Mouse (Mus musculus): ENCODE measurements at regions not wholly inside any gene's neighbourhood (a gene's known extent, or its start where the extent isn't known, plus 50 kb on each side); places are given as distances from the start of the nearest gene placed in this dataset.

DNA sequence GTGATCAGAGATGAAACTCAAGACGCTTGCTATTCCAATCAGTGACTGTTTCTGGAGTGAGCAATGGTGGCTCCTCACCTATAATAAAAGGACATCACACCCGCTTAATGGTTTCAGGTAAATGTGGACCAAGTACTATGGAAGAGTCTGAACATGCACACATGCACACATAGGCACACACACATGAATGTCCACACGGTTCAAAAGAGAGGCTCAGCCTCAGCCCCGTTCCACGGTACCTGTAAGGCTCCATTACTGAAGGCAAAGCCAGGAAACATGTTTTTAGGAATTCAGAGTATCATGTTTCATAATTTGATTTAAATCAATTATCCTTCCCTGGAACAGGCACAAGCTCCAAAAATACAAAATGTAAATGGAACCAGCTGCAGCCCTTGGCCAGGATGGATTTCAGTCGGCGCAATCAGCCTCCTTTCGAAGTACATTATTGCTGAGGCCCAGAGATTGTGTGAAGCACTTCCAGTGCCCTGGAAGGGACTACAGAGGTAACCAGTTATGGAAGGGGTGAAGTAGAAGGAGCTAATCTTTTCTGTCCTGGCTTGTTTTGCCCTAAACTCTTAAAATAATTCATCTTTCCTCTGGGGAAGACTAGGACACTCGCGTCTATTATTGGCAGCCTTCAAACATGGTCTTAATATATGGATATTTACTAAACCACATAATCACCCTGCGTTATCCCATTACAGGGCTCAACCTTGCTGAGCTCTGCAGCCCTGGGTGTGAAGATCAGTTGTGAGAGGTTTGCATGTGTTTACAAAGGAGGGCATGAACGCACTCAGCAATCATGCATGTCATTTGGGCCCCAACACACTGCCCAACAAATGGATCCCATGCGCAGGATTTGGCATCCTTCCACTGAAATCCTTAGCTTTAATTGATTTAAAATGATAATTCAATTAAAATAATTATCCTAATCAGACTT is 415.2 kb upstream of the Meis1 start:
- no peaks in the 10 kb centered on the region for H3K27me3 ChIP-seq (ENCODE audit: control insufficient read depth, insufficient read depth, low read length)
- TF ChIP-seq CTCF (IDR thresholded peaks at IDR 0.05; ENCODE audit: control insufficient read depth, insufficient read depth, insufficient replicate concordance, low read depth, low read length) (no peak), POLR2A (IDR thresholded peaks at IDR 0.05; ENCODE audit: control insufficient read depth, low read depth, low read length) (no peak)
- H3K27ac ChIP-seq (ENCODE audit: control insufficient read depth, insufficient read depth, low read depth, low read length): no peak overlapping the region
- no peak overlapping the region for H3K4me3 ChIP-seq (ENCODE audit: control insufficient read depth, low read depth, low read length)
- H3K4me1 ChIP-seq (ENCODE audit: control insufficient read depth, insufficient read depth, low read length): no peaks in the 10 kb centered on the region
- H3K36me3 ChIP-seq (ENCODE audit: control insufficient read depth, insufficient read depth, low read length): no peaks in the 10 kb centered on the region

DNA sequence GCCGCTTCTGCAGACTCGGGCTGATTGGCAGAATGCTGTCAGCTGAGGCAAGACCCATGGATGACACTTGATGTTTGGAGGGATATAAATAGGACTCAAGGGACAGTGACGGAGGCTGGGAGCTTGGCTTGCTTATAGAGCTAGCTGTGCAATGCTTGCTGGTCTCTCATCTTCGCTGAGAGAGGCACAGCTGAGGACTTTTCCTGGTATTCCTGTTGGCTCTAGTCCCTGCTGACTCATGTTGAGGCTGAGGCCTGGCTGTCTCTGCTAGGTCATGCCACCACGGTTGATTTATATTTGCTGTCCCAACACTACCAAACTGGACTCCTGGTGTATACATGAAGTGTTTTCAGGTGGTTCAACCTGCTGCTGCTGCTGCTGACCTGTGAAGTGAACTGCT is 419.6 kb upstream of the Meis1 start:
- no peak overlapping the region for H3K27ac ChIP-seq (ENCODE audit: control insufficient read depth, insufficient read depth, low read depth, low read length)
- H3K36me3 ChIP-seq (ENCODE audit: control insufficient read depth, insufficient read depth, low read length): no peaks in the 10 kb centered on the region
- H3K4me3 ChIP-seq (ENCODE audit: control insufficient read depth, low read depth, low read length): no peak overlapping the region
- TF ChIP-seq CTCF (IDR thresholded peaks at IDR 0.05; ENCODE audit: control insufficient read depth, insufficient read depth, insufficient replicate concordance, low read depth, low read length): no peak
- TF ChIP-seq POLR2A (IDR thresholded peaks at IDR 0.05; ENCODE audit: control insufficient read depth, low read depth, low read length): no peak
- no peaks in the 10 kb centered on the region for H3K4me1 ChIP-seq (ENCODE audit: control insufficient read depth, insufficient read depth, low read length)
- H3K27me3 ChIP-seq (ENCODE audit: control insufficient read depth, insufficient read depth, low read length): no peaks in the 10 kb centered on the region

DNA sequence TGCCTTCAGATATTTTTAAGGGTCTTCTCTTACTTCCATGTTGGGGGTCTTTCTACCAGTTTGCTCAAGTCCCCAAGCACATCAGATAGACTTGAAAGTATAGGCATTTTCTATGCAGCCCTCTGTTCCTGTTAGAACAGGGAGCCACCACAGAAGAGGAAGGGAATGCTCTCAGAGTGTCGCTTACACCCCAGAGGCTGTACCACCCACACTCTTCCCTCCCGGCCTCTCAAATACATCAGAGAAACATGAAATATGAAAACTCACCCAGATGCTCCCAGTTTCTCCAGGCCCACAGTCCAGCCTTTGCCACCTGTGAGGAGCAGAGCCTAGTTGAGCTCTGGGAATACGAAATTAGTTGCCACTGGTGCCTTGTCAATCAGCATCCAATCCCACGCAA is 423.2 kb upstream of the Meis1 start:
- TF ChIP-seq POLR2A (IDR thresholded peaks at IDR 0.05; ENCODE audit: control insufficient read depth, low read depth, low read length) (no peak), CTCF (IDR thresholded peaks at IDR 0.05; ENCODE audit: control insufficient read depth, insufficient read depth, insufficient replicate concordance, low read depth, low read length) (no peak)
- H3K4me1 ChIP-seq (ENCODE audit: control insufficient read depth, insufficient read depth, low read length): no peaks in the 10 kb centered on the region

DNA sequence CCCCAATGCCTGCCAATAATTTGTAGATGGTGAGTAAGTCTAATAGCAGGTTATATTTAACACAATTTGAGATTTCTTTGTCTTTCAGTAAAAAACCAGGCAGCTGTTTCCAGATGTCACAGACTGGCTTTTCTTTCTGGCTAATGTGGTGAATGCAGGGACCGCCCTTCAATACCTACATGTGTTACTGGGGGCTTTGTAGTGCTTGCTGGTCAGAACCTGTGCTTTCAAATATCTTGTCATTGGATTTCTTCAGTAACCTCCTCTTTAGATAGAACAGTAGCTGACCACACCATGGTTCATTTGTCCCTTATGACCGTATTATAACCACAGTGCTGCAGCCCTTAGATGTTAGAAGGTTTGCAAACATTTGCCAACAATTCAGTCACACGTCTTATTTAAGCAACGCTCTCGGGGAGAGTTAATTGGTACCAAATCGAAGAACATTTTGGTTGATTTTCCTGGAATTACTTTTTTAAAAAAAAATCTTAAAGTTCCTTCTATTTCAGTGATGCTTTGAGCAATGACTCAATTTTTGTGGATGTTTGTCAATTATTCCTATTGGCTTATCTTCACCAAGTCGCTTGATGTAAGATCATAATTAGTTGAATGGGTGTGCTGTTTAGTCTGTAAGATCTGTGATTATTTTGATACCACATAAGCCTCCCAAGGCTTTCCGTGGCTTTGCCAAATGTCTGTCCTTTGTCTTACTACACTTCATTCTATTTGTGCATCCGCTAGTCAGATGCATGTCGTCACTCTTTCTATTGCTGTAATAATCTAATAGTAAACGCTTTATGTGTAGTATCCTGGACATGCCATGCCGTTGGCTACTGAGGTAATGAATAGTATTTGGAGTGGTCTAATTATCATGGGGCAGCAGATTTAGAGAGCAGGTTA is 436.9 kb upstream of the Meis1 start:
- H3K27me3 ChIP-seq (ENCODE audit: control insufficient read depth, insufficient read depth, low read length): no peaks in the 10 kb centered on the region
- TF ChIP-seq CTCF (IDR thresholded peaks at IDR 0.05; ENCODE audit: control insufficient read depth, insufficient read depth, insufficient replicate concordance, low read depth, low read length): no peak
- no peak for TF ChIP-seq POLR2A (IDR thresholded peaks at IDR 0.05; ENCODE audit: control insufficient read depth, low read depth, low read length)
- H3K4me1 ChIP-seq (ENCODE audit: control insufficient read depth, insufficient read depth, low read length): no peaks in the 10 kb centered on the region
- no peak overlapping the region for H3K4me3 ChIP-seq (ENCODE audit: control insufficient read depth, low read depth, low read length)
- no peak overlapping the region for H3K27ac ChIP-seq (ENCODE audit: control insufficient read depth, insufficient read depth, low read depth, low read length)
- no peaks in the 10 kb centered on the region for H3K36me3 ChIP-seq (ENCODE audit: control insufficient read depth, insufficient read depth, low read length)

More for the DNA sequence above, 423.2 kb upstream of the Meis1 start:
- Histone ChIP-seq H3K36me3 (ENCODE audit: control insufficient read depth, insufficient read depth, low read length) (no peaks in the 10 kb centered on the region), H3K27me3 (ENCODE audit: control insufficient read depth, insufficient read depth, low read length) (no peaks in the 10 kb centered on the region), H3K4me3 (ENCODE audit: control insufficient read depth, low read depth, low read length) (no peak overlapping the region), H3K27ac (ENCODE audit: control insufficient read depth, insufficient read depth, low read depth, low read length) (no peak overlapping the region)

DNA sequence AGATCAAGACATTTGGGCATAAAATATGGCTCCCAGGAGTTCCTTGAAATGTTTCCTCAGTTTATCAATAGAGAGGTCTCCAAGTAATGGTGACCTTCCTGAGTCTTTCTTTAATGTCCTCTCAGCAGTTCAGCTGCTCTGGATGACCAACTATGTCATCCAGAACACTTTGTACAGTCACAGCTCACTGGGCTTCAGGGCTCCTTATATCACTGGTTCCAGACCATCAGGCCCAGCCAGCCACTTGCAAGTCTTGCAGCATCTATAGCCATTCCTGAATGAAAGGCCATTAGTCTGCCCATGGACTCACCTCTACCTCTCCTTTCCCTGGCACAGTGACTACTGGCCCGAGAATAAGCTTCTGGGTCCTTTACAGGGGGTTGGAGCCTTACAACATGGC is 437.8 kb upstream of the Meis1 start:
- no peaks in the 10 kb centered on the region for H3K27me3 ChIP-seq (ENCODE audit: control insufficient read depth, insufficient read depth, low read length)
- no peak overlapping the region for H3K4me3 ChIP-seq (ENCODE audit: control insufficient read depth, low read depth, low read length)
- H3K36me3 ChIP-seq (ENCODE audit: control insufficient read depth, insufficient read depth, low read length): no peaks in the 10 kb centered on the region
- no peak overlapping the region for H3K27ac ChIP-seq (ENCODE audit: control insufficient read depth, insufficient read depth, low read depth, low read length)
- H3K4me1 ChIP-seq (ENCODE audit: control insufficient read depth, insufficient read depth, low read length): no peaks in the 10 kb centered on the region
- TF ChIP-seq CTCF (IDR thresholded peaks at IDR 0.05; ENCODE audit: control insufficient read depth, insufficient read depth, insufficient replicate concordance, low read depth, low read length) (no peak), POLR2A (IDR thresholded peaks at IDR 0.05; ENCODE audit: control insufficient read depth, low read depth, low read length) (no peak)

DNA sequence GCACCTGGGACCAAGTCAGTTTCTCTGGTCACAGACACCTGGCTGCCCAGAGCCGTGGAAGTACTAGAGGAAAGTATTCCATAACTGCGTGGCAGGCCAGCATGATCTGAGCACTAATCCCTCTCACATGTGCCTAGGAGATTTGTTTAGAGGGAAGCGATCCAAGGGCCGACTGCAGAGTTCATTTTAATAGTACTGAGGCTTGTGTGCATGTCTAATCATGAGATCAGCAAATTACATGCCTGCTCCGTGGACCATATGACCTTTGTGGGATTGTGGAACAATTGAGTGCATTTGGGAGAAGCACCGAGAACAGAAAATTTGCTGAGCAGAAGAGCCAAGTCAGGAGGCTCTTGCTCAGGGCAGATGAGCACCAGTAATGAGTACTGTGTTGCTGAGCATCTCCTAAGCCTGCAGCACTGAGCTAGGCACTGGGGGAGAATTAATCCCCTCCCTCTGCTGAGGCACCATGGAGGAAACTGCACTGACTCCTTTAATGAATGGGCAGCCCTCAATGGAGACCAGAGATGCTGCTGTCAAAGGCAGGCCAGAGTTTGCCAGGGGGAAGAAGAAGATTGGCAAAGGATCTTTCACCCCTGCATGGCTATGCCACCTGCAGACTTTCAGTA is 445.1 kb upstream of the Meis1 start:
- H3K27me3 ChIP-seq (ENCODE audit: control insufficient read depth, insufficient read depth, low read length): no peaks in the 10 kb centered on the region
- no peaks in the 10 kb centered on the region for H3K36me3 ChIP-seq (ENCODE audit: control insufficient read depth, insufficient read depth, low read length)
- no peaks in the 10 kb centered on the region for H3K4me1 ChIP-seq (ENCODE audit: control insufficient read depth, insufficient read depth, low read length)
- H3K27ac ChIP-seq (ENCODE audit: control insufficient read depth, insufficient read depth, low read depth, low read length): no peak overlapping the region
- TF ChIP-seq POLR2A (IDR thresholded peaks at IDR 0.05; ENCODE audit: control insufficient read depth, low read depth, low read length) (no peak), CTCF (IDR thresholded peaks at IDR 0.05; ENCODE audit: control insufficient read depth, insufficient read depth, insufficient replicate concordance, low read depth, low read length) (no peak)
- H3K4me3 ChIP-seq (ENCODE audit: control insufficient read depth, low read depth, low read length): no peak overlapping the region

DNA sequence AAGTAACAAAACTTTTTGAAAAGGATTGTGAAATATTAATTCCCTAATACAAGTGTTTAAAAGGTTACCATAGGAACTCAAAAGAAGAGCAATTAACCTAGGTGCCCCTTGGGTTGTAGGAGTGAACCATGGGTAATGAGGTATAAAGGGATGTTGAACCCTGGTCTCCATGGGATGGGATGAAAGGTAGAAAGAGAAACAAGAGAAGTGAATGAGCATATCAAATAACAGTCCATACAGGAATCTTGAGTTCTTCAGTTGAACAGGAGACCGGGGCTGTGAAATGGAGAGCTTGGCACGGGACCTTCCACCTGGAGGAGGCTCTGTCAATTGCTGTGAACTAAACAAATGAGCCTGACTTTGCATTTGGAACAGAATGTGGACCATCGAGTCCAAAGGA is 449.6 kb upstream of the Meis1 start:
- Histone ChIP-seq H3K4me3 (ENCODE audit: control insufficient read depth, low read depth, low read length) (no peak overlapping the region), H3K27me3 (ENCODE audit: control insufficient read depth, insufficient read depth, low read length) (no peaks in the 10 kb centered on the region), H3K27ac (ENCODE audit: control insufficient read depth, insufficient read depth, low read depth, low read length) (no peak overlapping the region), H3K4me1 (ENCODE audit: control insufficient read depth, insufficient read depth, low read length) (no peaks in the 10 kb centered on the region), H3K36me3 (ENCODE audit: control insufficient read depth, insufficient read depth, low read length) (no peaks in the 10 kb centered on the region)
- TF ChIP-seq CTCF (IDR thresholded peaks at IDR 0.05; ENCODE audit: control insufficient read depth, insufficient read depth, insufficient replicate concordance, low read depth, low read length) (no peak), POLR2A (IDR thresholded peaks at IDR 0.05; ENCODE audit: control insufficient read depth, low read depth, low read length) (no peak)

All from testis, adult 2 months (tissue).